Mouse (Mus musculus) testis, adult 2 months (tissue): ENCODE data around the gene Ppp1r16b.

ENCODE experiments used
- CTCF ChIP-seq: fragments of 200-500 bp; IDR thresholded peaks from 2 replicates; pipeline ENCODE4 v1.5.1; 2012; ENCODE audit warnings: low read depth, mild to moderate bottlenecking, inconsistent platforms, low read length, moderate library complexity; ENCODE audit not compliant: control insufficient read depth, insufficient read depth, insufficient replicate concordance
- POLR2A ChIP-seq: fragments of 200-500 bp; IDR thresholded peaks from 2 replicates; pipeline ENCODE4 v1.6.1; 2012; ENCODE audit warnings: low read depth, mild to moderate bottlenecking, inconsistent platforms, low read length, moderate library complexity; ENCODE audit not compliant: control insufficient read depth

DNA sequence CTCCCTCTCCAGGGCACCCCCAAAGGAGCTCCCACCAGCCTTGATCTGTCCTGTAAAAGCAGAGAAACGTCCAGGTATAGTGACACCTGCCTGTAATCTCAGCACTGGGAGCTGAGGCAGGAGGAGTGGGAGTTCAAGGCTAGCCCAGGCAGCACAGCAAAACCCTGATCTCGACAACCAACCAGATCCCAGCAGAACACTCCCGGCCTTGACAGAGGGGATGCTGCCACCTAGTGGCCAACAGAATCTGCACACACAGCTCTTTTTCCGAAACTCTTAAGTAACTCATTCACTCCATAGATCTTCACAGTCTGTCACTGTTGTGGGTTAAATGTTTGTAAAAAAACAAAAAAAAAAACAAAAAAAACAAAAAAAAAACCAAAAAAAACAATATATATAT is 12.2 kb upstream of the Ppp1r16b start:
- TF ChIP-seq POLR2A (no peak), CTCF (peak; percentile 80; the same call in 1 of the 2 replicates)
